In genomic region chr2:159287996-159288563, GRCm38 (mm10) we compare ENCODE assay signal across 10 mouse cellular contexts.
"Had no signal": no experiment of that assay in that cellular context is flagged by ENCODE, and none has a peak within 500 bp of the region (broad histone marks: within the 10 kb centered on the region; RNA-seq: fewer than 3 reads in every experiment).

No protein-coding gene starts in this region.

- H3K4me2 ChIP-seq: limb, embryonic 13.5 days; midbrain, embryonic 12.5 days had no signal

- H3K9me3 ChIP-seq: limb, embryonic 13.5 days; midbrain, embryonic 12.5 days had no signal

- H3K27me3 ChIP-seq: midbrain, embryonic 12.5 days had no signal

- H3K36me3 ChIP-seq: limb, embryonic 13.5 days; midbrain, embryonic 12.5 days had no signal

- DNase-seq: kidney, postnatal 36 days; layer of hippocampus, adult 9-11 months; layer of hippocampus, postnatal 36 days; lung, adult 18-20 months; thymus, postnatal 4 days had no signal

- H3K27ac ChIP-seq: limb, embryonic 13.5 days; liver, embryonic 14.5 days; midbrain, embryonic 12.5 days; stomach, postnatal 0 days had no signal

- H3K4me3 ChIP-seq: limb, embryonic 13.5 days; midbrain, embryonic 12.5 days; myocyte had no signal

- H3K9ac ChIP-seq: limb, embryonic 13.5 days; liver, embryonic 14.5 days; midbrain, embryonic 12.5 days had no signal
